Mouse (Mus musculus): ENCODE data around the gene Cdc42ep3. TPM values are rescaled to one million over a fixed set of nuclear protein-coding genes. Genes with fewer than 3 reads are reported as not detected.

Cdc42ep3 gene
- polyA plus RNA-seq, 1 experiment from 2014 or later: 44.6 TPM

DNA sequence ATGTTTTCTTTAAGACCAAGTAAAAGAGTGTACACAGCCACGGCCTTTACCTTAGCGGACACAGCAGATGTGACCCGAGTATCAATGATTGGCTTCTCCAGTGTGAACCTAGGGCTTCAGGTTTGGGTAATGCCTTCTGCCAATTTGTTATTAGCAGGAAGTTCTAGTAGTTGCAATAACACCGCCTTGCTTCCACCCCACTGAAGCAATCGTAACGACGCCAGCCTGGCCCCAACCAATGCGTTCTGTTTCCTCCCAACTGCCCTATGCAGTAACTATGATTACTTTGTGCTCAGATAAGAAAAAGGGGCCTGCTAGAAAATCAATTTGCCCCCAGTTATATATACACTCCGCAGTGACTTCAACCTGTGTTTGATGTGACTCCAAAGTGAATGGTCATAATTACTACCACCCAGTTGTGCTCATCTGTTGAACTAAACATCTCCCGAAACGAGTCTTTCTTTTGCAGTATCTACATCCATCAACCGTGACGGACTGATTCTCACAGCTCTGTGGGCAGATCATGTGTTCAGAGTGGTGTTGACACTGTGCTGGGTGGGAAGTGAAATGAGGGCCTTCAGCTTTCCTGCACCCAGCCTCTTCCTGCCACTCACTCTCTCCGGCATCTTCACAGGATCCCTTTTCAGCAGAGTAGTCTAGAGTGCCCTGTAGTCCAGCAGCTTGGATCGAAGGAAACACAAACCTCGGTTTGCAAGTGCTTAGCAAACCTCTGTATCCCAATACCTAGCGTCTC lies 51.0 kb downstream of the Cdc42ep3 start:
- Histone ChIP-seq H3K36me3 (ENCODE audit: control insufficient read depth, insufficient read depth) (no peaks in the 10 kb centered on the region), H3K9me3 (ENCODE audit: control insufficient read depth, low read length) (no peaks in the 10 kb centered on the region), H3K4me2 (ENCODE audit: low read length) (no peak overlapping the region), H3K4me3 (replicated peaks; ENCODE audit: low read length) (no peak overlapping the region), H3K27ac (ENCODE audit: low read length) (no peak overlapping the region), H3K9ac (replicated peaks; ENCODE audit: low read depth, low read length) (no peak overlapping the region), H3K27me3 (replicated peaks; ENCODE audit: control insufficient read depth, insufficient read depth, low read length) (no peaks in the 10 kb centered on the region), H3K4me1 (replicated peaks; ENCODE audit: control insufficient read depth, insufficient read depth, low read length) (no peaks in the 10 kb centered on the region)
- ATAC-seq: no peak
- 96% methylated on average over 17 of the region's 17 CpGs for WGBS

DNA sequence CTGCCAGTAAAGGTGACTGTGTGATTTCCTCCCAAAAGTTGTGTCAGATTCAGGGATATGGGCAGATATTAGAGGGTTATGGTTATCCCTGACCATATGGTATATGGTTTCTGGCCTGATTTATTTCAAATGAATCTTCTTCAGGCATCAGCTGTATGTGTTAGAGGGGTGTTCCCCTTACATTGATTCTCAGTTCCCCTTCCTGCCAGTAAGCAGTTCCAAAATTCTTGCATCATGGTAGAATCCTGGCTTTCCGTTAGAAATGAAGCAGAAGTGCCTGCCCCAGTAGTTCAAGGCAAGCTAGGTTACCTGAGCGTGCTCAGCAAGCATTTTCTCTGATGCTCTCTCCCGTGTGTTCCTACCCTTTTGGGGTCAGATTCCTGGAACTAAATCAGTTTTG lies 51.7 kb downstream of the Cdc42ep3 start:
- Histone ChIP-seq H3K9me3 (ENCODE audit: control insufficient read depth, low read length) (no peaks in the 10 kb centered on the region), H3K27me3 (replicated peaks; ENCODE audit: control insufficient read depth, insufficient read depth, low read length) (no peaks in the 10 kb centered on the region), H3K4me1 (replicated peaks; ENCODE audit: control insufficient read depth, insufficient read depth, low read length) (no peaks in the 10 kb centered on the region), H3K36me3 (ENCODE audit: control insufficient read depth, insufficient read depth) (no peaks in the 10 kb centered on the region), H3K4me2 (ENCODE audit: low read length) (no peak overlapping the region), H3K27ac (ENCODE audit: low read length) (no peak overlapping the region), H3K9ac (replicated peaks; ENCODE audit: low read depth, low read length) (no peak overlapping the region), H3K4me3 (replicated peaks; ENCODE audit: low read length) (no peak overlapping the region)
- no peak for ATAC-seq
- 86% methylated on average over 3 of the region's 3 CpGs for WGBS

DNA sequence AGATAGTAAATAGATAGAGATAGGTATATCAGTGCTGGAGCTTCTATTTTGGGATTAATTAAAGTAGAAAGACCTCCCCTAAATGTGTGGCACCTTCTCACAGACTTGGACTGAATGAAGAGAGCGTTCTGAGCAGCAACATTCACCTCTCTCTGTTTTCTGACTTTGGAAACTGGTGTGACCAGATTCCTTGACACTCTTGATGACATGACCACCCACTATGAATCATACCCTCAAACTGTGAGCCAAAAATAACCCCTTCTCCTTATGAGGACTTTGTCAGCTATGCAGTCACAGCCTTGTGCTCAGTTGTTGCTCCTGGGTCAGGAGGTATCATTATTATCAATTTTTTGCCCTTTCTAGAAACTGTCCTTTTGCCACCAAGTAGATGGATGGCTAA lies 55.0 kb downstream of the Cdc42ep3 start:
- H3K27me3 ChIP-seq (replicated peaks; ENCODE audit: control insufficient read depth, insufficient read depth, low read length): no peaks in the 10 kb centered on the region
- H3K4me1 ChIP-seq (replicated peaks; ENCODE audit: control insufficient read depth, insufficient read depth, low read length): no peaks in the 10 kb centered on the region
- H3K4me2 ChIP-seq (ENCODE audit: low read length): no peak overlapping the region
- no peak overlapping the region for H3K27ac ChIP-seq (ENCODE audit: low read length)
- no peaks in the 10 kb centered on the region for H3K9me3 ChIP-seq (ENCODE audit: control insufficient read depth, low read length)
- no peak overlapping the region for H3K4me3 ChIP-seq (replicated peaks; ENCODE audit: low read length)
- no peak overlapping the region for H3K9ac ChIP-seq (replicated peaks; ENCODE audit: low read depth, low read length)
- ATAC-seq: no peak
- 79% methylated on average over 1 of the region's 1 CpGs for WGBS
- H3K36me3 ChIP-seq (ENCODE audit: control insufficient read depth, insufficient read depth): no peaks in the 10 kb centered on the region

DNA sequence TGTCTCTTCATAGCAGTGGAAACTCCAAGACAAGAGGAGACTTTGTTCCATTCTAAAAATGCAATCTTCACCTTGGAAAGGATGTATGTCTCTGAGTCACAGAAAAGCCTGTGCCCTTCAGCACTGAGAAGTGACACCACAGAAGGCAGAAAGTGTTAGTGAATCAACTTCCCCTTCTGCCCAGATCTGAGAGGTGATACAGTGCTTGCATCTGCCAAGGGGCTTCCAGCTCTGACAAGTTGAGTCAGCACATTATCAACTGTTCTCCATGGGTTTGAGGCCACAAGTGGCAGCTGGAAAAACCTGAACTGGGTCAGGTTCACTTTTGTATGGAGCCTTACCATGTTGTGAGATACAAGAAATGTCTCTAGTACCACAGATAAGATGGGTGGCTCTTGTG lies 55.9 kb downstream of the Cdc42ep3 start:
- no peaks in the 10 kb centered on the region for H3K9me3 ChIP-seq (ENCODE audit: control insufficient read depth, low read length)
- no peak overlapping the region for H3K27ac ChIP-seq (ENCODE audit: low read length)
- H3K4me2 ChIP-seq (ENCODE audit: low read length): no peak overlapping the region
- no peaks in the 10 kb centered on the region for H3K4me1 ChIP-seq (replicated peaks; ENCODE audit: control insufficient read depth, insufficient read depth, low read length)
- no peak overlapping the region for H3K4me3 ChIP-seq (replicated peaks; ENCODE audit: low read length)
- H3K27me3 ChIP-seq (replicated peaks; ENCODE audit: control insufficient read depth, insufficient read depth, low read length): no peaks in the 10 kb centered on the region
- no peak overlapping the region for H3K9ac ChIP-seq (replicated peaks; ENCODE audit: low read depth, low read length)
- no peak for ATAC-seq
- H3K36me3 ChIP-seq (ENCODE audit: control insufficient read depth, insufficient read depth): no peaks in the 10 kb centered on the region

DNA sequence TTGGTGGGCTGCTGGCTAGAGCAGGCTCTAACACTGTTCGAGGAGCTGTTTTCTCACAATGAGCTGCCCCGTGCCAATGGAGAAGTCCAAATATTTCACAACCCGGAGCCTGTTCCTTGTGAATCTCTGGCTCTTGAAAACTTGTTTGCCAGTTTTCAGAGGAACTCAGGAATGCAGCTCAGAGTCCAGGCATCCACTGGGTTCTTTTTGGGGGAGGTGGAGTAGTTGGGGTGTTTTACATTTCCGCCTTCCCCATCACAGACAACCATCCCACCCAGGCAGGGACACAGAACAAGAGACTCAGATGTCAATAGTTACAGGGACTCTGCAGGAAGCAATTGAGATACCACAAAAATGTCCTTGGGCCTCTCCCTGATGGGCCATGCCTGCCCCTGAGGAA lies 59.0 kb downstream of the Cdc42ep3 start:
- H3K9ac ChIP-seq (replicated peaks; ENCODE audit: low read depth, low read length): no peak overlapping the region
- 83% methylated on average over 4 of the region's 4 CpGs for WGBS
- no peaks in the 10 kb centered on the region for H3K9me3 ChIP-seq (ENCODE audit: control insufficient read depth, low read length)
- H3K36me3 ChIP-seq (ENCODE audit: control insufficient read depth, insufficient read depth): no peaks in the 10 kb centered on the region
- H3K4me3 ChIP-seq (replicated peaks; ENCODE audit: low read length): no peak overlapping the region
- H3K4me1 ChIP-seq (replicated peaks; ENCODE audit: control insufficient read depth, insufficient read depth, low read length): no peaks in the 10 kb centered on the region
- no peak for ATAC-seq
- H3K27me3 ChIP-seq (replicated peaks; ENCODE audit: control insufficient read depth, insufficient read depth, low read length): no peaks in the 10 kb centered on the region
- no peak overlapping the region for H3K27ac ChIP-seq (ENCODE audit: low read length)
- H3K4me2 ChIP-seq (ENCODE audit: low read length): no peak overlapping the region

DNA sequence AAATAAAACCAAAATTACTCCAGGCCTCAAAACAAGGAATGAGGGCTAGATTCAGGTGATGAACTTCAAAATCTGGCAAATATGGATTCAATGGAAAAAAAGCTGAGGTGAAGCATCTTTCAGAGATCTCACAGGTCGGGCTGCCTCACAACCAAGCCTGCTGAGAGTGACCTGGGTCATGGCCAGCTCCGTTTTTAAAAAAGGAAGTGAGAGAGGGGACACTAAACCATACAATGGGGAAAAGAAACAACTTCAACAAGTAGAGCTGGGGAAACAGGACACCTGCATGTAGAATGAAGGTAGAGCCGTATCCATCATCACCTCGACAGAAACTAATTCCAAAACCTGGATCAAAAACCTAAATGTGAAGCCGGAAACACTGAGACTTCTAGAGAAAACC lies 63.2 kb downstream of the Cdc42ep3 start:
- no peak overlapping the region for H3K9ac ChIP-seq (replicated peaks; ENCODE audit: low read depth, low read length)
- no peaks in the 10 kb centered on the region for H3K36me3 ChIP-seq (ENCODE audit: control insufficient read depth, insufficient read depth)
- H3K4me1 ChIP-seq (replicated peaks; ENCODE audit: control insufficient read depth, insufficient read depth, low read length): no peaks in the 10 kb centered on the region
- no peak for ATAC-seq
- no peak overlapping the region for H3K4me3 ChIP-seq (replicated peaks; ENCODE audit: low read length)
- H3K27ac ChIP-seq (ENCODE audit: low read length): no peak overlapping the region
- no peak overlapping the region for H3K4me2 ChIP-seq (ENCODE audit: low read length)
- 82% methylated on average over 5 of the region's 5 CpGs for WGBS
- H3K27me3 ChIP-seq (replicated peaks; ENCODE audit: control insufficient read depth, insufficient read depth, low read length): no peaks in the 10 kb centered on the region
- no peaks in the 10 kb centered on the region for H3K9me3 ChIP-seq (ENCODE audit: control insufficient read depth, low read length)

DNA sequence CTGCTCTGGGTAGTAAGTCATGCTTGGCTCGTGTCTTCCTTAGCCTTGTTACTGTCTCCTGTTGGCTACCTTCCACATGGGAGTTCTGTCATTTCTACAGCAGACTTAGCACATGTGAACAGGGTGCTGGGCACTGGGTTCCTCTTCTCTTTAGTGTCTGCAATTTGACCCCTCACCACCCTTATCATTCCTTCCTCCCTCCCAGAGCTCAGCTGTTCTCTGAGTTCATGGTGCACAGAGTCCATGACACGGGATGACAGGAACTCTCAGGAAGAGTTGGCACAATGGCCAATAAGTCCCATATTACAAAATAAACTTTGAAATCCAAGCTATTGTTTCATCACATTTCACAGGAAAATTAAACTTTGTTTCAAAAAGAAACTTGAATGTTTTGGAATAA lies 64.2 kb downstream of the Cdc42ep3 start:
- Histone ChIP-seq H3K4me1 (replicated peaks; ENCODE audit: control insufficient read depth, insufficient read depth, low read length) (no peaks in the 10 kb centered on the region), H3K4me3 (replicated peaks; ENCODE audit: low read length) (no peak overlapping the region), H3K9ac (replicated peaks; ENCODE audit: low read depth, low read length) (no peak overlapping the region), H3K4me2 (ENCODE audit: low read length) (no peak overlapping the region), H3K27ac (ENCODE audit: low read length) (no peak overlapping the region), H3K27me3 (replicated peaks; ENCODE audit: control insufficient read depth, insufficient read depth, low read length) (no peaks in the 10 kb centered on the region), H3K9me3 (ENCODE audit: control insufficient read depth, low read length) (no peaks in the 10 kb centered on the region), H3K36me3 (ENCODE audit: control insufficient read depth, insufficient read depth) (no peaks in the 10 kb centered on the region)
- 70% methylated on average over 2 of the region's 2 CpGs for WGBS
- no peak for ATAC-seq

DNA sequence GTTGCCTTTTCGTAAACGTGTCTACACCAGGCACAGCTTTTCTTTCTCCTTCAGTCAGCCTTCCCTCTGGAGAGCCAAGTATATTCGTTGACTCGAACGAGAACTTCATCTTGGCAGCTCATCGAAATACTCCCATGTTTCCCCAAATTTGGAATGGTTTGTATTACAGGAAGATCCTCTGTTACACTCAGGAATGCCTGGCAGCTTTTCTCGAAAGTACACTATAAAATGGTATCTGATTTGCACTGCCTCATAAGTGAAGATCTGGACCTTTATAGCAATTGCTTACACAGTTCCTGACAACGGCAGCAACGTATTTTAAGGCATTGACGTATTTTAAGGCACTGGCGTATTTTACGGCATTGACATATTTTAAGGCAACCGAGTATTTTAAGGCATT lies 67.6 kb downstream of the Cdc42ep3 start:
- Histone ChIP-seq H3K9me3 (ENCODE audit: control insufficient read depth, low read length) (no peaks in the 10 kb centered on the region), H3K27me3 (replicated peaks; ENCODE audit: control insufficient read depth, insufficient read depth, low read length) (no peaks in the 10 kb centered on the region), H3K36me3 (ENCODE audit: control insufficient read depth, insufficient read depth) (no peaks in the 10 kb centered on the region), H3K4me3 (replicated peaks; ENCODE audit: low read length) (no peak overlapping the region), H3K4me1 (replicated peaks; ENCODE audit: control insufficient read depth, insufficient read depth, low read length) (no peaks in the 10 kb centered on the region), H3K27ac (ENCODE audit: low read length) (no peak overlapping the region), H3K9ac (replicated peaks; ENCODE audit: low read depth, low read length) (no peak overlapping the region), H3K4me2 (ENCODE audit: low read length) (no peak overlapping the region)
- ATAC-seq: no peak
- WGBS: 85% methylated on average over 13 of the region's 13 CpGs

DNA sequence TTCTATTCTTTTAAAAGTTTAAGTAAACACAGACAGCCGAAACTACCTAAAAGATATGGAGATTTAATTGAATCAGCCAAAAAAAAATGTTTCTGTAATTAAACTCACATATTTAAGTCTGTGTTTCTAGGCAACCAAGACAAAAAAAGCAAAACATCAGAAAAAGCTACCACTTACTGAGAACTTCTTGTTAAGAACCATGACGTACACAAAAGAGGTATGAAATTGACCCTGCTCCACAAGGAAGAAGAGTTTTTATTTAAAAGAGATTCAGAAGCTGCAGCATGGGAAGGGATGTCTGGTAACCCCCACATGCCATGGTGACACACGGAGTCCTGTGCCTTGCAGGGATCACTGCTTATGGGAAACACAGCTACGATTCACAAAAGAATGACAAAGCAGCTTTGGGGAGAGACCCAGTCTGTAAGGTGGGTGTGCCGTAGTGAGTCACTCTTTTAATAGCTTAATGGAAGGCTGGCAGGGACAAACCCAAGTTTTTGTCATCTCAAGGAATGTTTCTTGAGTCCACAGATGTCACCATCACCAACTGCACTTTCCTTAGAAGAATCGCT lies 69.8 kb downstream of the Cdc42ep3 start:
- H3K27ac ChIP-seq (ENCODE audit: low read length): no peak overlapping the region
- H3K27me3 ChIP-seq (replicated peaks; ENCODE audit: control insufficient read depth, insufficient read depth, low read length): no peaks in the 10 kb centered on the region
- no peaks in the 10 kb centered on the region for H3K36me3 ChIP-seq (ENCODE audit: control insufficient read depth, insufficient read depth)
- no peaks in the 10 kb centered on the region for H3K9me3 ChIP-seq (ENCODE audit: control insufficient read depth, low read length)
- ATAC-seq: no peak
- H3K9ac ChIP-seq (replicated peaks; ENCODE audit: low read depth, low read length): no peak overlapping the region
- H3K4me1 ChIP-seq (replicated peaks; ENCODE audit: control insufficient read depth, insufficient read depth, low read length): no peaks in the 10 kb centered on the region
- H3K4me3 ChIP-seq (replicated peaks; ENCODE audit: low read length): no peak overlapping the region
- no peak overlapping the region for H3K4me2 ChIP-seq (ENCODE audit: low read length)
- 38% methylated on average over 6 of the region's 6 CpGs for WGBS

Data from forebrain, embryonic 16.5 days (tissue).